Mouse (Mus musculus): Measurements from ENCODE around the gene Dcdc2b.

The Dcdc2b gene

GRCm38 (mm10) chr4:129578466-129578865, 35.6 kb downstream of the Dcdc2b start, which contains the start of gene Fam167b:
TSS of gene Fam167b (minus strand) at chr4:129578549.
- no peak for DNase-seq (ENCODE audit: inconsistent ontology term)

DNA sequence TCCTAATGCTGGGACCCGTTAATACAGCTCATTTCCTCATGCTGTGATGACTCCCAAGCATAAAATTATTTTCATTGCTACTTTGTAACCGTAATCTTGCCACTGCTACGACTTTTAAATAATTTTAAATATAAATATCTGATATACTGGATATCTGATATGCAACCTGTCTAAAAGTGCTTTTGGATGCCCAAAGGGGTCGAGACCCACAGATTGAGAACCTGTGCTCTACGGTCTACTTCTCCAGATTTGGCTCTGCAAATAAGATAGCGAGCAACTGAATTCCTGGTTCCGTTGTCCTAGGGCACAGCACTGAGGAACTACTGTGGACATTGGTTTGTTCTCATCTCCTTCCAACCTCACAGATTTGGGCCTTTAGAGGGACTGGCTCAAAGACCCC, 36.4 kb downstream of the Dcdc2b start:
- no peak for DNase-seq (ENCODE audit: inconsistent ontology term)

- peak; percentile 60 for DNase-seq (ENCODE audit: inconsistent ontology term)
Measured at GRCm38 (mm10) chr4:129576863-129577491, 37.1 kb downstream of the Dcdc2b start.

- DNase-seq (ENCODE audit: inconsistent ontology term): peak; percentile 37
Measured at GRCm38 (mm10) chr4:129575171-129575844, 38.7 kb downstream of the Dcdc2b start.

DNA sequence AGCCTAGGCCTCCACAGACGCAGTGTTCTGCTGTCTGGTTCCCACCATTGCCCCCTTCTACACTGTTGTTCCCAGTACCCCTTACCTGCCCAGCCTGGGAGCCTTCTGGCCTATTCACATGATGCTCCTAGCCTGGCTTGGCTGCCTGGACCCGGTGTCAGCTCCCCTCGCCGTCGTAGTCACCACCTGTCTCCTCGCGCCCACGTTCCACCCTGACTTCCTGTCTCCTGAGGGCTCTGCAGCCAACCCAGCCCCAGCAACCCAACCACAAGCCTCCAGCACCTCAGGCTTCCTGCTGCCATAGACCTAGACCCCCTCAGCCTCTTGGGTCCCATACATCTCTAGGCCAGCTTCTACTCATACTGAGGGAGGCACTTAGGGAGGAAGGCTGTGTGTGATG, 40.6 kb downstream of the Dcdc2b start, which contains the start of gene Lck:
Lck (minus strand) TSS at position 212 of the 400 bp plus-strand sequence.
- DNase-seq (ENCODE audit: inconsistent ontology term): no peak

GRCm38 (mm10) chr4:129573093-129573370, 41.0 kb downstream of the Dcdc2b start:
- no peak for DNase-seq (ENCODE audit: inconsistent ontology term)

GRCm38 (mm10) chr4:129572236-129573092, 41.6 kb downstream of the Dcdc2b start:
- DNase-seq (ENCODE audit: inconsistent ontology term): no peak

DNA sequence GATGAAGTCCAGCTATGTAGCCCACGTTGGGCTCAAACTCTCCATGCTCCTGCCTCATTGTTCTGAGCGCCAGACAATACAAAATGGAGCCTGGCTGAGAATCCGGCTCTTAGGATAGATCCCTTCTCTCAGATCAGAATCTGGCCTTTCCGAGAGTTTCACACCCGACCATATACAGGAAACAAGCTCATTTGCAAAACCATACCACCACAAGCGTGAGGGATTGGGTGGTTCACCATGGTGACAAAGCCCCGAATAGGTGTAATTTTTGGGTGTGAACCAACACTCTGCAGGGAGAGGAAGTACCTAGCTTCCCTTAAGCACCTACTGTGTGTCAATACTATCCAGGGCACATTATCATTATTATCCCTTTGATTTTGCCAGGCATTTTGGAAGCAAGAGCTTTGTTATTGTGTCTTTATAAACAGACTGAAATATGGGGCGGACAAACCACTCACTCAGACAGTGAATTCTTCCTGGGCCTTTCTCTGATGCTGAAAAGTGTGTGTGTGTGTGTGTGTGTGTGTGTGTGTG, 42.4 kb downstream of the Dcdc2b start:
- DNase-seq (ENCODE audit: inconsistent ontology term): no peak

DNA sequence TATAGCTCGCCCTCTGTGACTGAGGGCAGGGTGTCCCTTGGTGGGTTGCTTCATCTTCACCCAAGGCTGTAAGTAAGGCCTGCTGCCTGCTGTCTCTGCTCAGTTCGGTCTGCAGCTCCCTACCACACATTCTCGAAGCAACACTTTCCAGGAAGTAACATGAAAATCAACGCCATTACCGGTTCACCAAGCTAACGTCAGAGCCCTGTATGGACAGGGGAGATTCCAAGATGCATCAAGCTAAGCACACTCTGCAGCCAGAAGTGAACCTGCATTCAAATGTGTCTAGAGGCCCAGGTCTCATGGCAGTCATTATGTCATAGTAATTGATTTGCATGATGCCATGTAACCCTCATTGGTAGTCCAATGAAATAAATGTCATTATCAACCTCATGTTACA, 44.0 kb downstream of the Dcdc2b start:
- DNase-seq (ENCODE audit: inconsistent ontology term): no peak

DNA sequence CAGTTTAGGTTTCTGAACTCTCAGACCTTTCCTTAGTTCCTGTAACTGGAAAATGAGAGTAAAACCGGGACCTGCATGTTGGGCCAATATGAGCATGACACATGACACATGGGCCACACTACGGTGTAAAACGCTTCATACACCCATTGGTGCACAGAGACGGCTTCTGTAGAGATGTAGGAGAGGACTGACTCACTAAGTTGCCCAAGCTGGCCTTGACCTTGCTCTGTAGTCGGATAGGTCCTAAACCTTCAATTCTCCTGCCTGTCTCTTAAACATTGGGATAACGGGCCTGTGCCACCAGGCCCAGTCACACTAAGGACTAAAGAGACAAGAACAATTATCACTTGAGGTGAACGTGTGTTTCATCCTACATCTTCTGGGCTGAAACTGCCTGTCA, 45.7 kb downstream of the Dcdc2b start:
- no peak for DNase-seq (ENCODE audit: inconsistent ontology term)

GRCm38 (mm10) chr4:129565139-129565538, 48.9 kb downstream of the Dcdc2b start:
- DNase-seq (ENCODE audit: inconsistent ontology term): no peak

DNA sequence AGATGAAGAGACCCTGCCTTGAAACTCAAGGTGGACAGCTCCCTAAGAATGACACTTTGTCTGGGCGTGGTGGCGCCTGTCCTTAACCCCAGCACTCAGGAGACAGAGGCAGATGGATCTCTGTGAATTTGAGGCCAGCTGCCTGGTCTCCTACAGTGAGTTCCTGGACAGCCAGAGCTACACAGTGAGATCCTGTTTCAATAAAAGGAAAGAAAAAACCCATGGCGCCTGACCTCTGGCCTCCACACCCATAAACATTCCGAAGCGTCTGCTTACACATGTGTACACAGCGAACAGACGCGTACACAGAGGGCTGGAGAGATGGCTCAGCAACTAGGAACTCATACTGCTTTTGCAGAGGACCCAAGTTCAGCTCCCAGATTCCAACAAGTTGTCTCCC, 50.3 kb downstream of the Dcdc2b start:
- DNase-seq (ENCODE audit: inconsistent ontology term): no peak

- DNase-seq (ENCODE audit: inconsistent ontology term): no peak
Measured at GRCm38 (mm10) chr4:129561184-129561583, 52.9 kb downstream of the Dcdc2b start.

Measured in Muller cell, postnatal 12 days (primary cell).